Mouse (Mus musculus) forebrain, embryonic 12.5 days (tissue): ENCODE measurements at regions not wholly inside any gene's neighbourhood (a gene's known extent, or its start where the extent isn't known, plus 50 kb on each side); places are given as distances from the start of the nearest gene placed in this dataset.

Source experiments
- ATAC-seq: fragments of 200-750 bp; cut with Nextera tagmentation; 2 replicates; pipeline ENCODE4 v1.8.0; 2017; ENCODE audit warnings: moderate TSS enrichment; ENCODE audit not compliant: low FRiP score
- H3K27ac ChIP-seq: fragments of 300-500 bp; sonication (generic); 2 replicates; pipeline ENCODE4 v1.5.1; 2016; ENCODE audit warnings: mild to moderate bottlenecking
- H3K27me3 ChIP-seq: fragments of 300-500 bp; sonication (generic); 2 replicates; pipeline ENCODE4 v1.6.1; 2016; ENCODE audit warnings: mild to moderate bottlenecking
- H3K36me3 ChIP-seq: fragments of 300-500 bp; sonication (generic); replicated peaks from 2 replicates; pipeline ENCODE4 v1.6.1; 2016; ENCODE audit warnings: mild to moderate bottlenecking
- H3K4me1 ChIP-seq: fragments of 300-500 bp; sonication (generic); 2 replicates; pipeline ENCODE4 v1.6.1; 2016
- H3K4me2 ChIP-seq: fragments of 300-500 bp; sonication (generic); 2 replicates; pipeline ENCODE4 v1.6.1; 2016; ENCODE audit warnings: mild to moderate bottlenecking, moderate library complexity
- H3K4me3 ChIP-seq: fragments of 300-500 bp; sonication (generic); replicated peaks from 2 replicates; pipeline ENCODE4 v1.5.1; 2016; ENCODE audit warnings: mild to moderate bottlenecking
- H3K9ac ChIP-seq: fragments of 300-500 bp; sonication (generic); 2 replicates; pipeline ENCODE4 v1.6.1; 2016; ENCODE audit warnings: mild to moderate bottlenecking
- H3K9me3 ChIP-seq: fragments of 300-500 bp; sonication (generic); 2 replicates; pipeline ENCODE4 v1.6.1; 2016
- WGBS: fragments of 180-500 bp; shearing (Covaris S2); methylation state at CpG from one replicate; pipeline ENCODE4 v1.1.7; 2016; 5-methylcytosine and 5-hydroxymethylcytosine counted together

DNA sequence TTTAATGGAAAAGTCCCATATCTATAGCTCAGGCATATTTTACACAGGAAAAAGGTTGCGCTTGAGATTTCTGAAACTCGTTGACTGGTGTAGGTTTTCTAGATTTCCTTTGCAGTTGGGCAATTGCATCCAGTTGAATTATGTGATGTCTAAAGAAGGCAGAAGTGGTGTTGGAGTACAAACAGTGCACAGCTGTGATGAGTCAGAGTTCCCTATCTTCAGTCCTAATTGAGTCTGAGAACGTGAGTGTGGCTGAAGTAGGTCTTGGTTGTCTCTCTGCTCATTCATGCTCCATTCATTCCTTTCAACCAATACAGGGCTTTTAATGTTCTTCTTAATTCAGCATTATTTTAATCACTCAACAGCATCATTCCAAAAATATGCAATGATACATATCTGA is 142.9 kb upstream of the Dpyd start:
- Histone ChIP-seq H3K9me3 (no peaks in the 10 kb centered on the region), H3K4me1 (no peaks in the 10 kb centered on the region), H3K4me3 (no peak overlapping the region), H3K36me3 (no peaks in the 10 kb centered on the region), H3K27me3 (no peaks in the 10 kb centered on the region), H3K4me2 (no peak overlapping the region), H3K9ac (no peak overlapping the region), H3K27ac (no peak overlapping the region)
- ATAC-seq = no peak
- WGBS = 84% methylated on average over 3 of the region's 3 CpGs

DNA sequence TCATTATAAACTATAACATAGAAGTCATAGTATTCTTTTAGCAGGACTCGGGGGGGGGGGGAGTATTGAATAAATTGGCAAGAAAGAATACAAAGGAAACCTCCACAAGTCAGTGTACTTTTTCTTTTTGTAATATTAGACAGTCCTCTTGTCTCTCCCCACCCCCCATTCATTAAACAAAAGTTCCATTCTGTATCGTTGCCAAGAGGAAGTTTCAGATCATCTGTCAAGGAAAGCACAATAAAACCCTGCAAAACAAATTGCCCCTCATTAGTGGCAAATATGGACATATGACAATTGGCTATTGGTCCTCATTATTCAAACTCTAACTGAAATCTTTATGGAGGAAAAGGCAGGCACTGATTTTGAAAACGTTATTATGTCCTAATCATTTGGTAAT is 140.2 kb upstream of the Dpyd start:
- Histone ChIP-seq H3K36me3 (no peaks in the 10 kb centered on the region), H3K4me2 (no peak overlapping the region), H3K4me1 (peaks cover 7% of the 10 kb centered on the region), H3K27ac (no peak overlapping the region), H3K9ac (no peak overlapping the region), H3K4me3 (no peak overlapping the region), H3K9me3 (no peaks in the 10 kb centered on the region), H3K27me3 (no peaks in the 10 kb centered on the region; the same call in 1 of the 2 replicates)
- 36% methylated on average over 3 of the region's 3 CpGs for WGBS
- ATAC-seq = no peak

DNA sequence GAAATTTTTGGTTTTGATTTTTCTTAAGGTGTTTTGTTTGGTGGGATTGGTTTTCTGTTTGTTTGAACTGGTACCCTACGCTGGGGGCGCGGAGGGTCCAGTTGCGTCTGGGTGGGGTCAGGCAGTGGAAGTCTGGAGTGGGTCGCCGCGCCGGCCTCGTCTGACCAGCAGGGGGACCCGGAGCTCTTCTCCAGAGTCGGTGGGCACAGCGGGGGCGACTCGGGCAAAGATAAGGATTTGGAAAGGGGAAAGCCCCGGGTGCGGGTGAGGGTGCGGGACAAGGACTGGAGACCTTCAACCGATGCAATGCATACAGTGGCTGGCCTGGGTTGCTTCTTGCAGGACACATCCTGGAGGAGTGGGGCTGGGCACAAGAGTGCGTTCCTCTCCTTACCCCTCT is 136.2 kb upstream of the Dpyd start:
- Histone ChIP-seq H3K4me3 (peak overlapping the region; percentile 34), H3K27me3 (no peaks in the 10 kb centered on the region; the same call in 1 of the 2 replicates), H3K9ac (0 out of 2 replicates have a peak overlapping the region, but pooled peaks have one; percentile 12), H3K4me2 (peak overlapping the region; percentile 64), H3K9me3 (no peaks in the 10 kb centered on the region), H3K4me1 (peaks cover 17% of the 10 kb centered on the region), H3K27ac (no peak overlapping the region), H3K36me3 (no peaks in the 10 kb centered on the region)
- 4% methylated on average over 19 of the region's 19 CpGs for WGBS
- ATAC-seq = 0 out of 2 replicates have a peak, but pooled peaks have one; percentile 42

DNA sequence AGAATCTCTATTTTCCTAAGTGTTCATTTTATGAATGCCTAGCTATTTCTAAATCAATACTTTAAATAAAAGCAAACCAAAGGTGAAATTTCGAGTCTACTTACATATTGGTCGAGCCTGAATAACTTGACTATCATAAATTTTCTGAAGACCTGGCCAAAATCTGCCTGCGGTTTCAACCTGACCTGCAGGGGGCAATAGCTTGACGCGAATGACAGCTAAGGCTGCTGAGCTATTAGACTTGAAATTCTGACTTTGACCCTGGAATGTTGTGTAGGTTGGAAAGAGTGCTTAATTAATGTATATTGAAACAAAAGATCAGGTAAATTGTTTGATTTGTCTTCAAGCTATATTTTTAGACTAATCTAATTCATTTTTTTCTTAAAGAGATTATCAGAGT is 133.4 kb upstream of the Dpyd start:
- 4% methylated on average over 5 of the region's 5 CpGs for WGBS
- peaks cover 16% of the 10 kb centered on the region for H3K27me3 ChIP-seq

DNA sequence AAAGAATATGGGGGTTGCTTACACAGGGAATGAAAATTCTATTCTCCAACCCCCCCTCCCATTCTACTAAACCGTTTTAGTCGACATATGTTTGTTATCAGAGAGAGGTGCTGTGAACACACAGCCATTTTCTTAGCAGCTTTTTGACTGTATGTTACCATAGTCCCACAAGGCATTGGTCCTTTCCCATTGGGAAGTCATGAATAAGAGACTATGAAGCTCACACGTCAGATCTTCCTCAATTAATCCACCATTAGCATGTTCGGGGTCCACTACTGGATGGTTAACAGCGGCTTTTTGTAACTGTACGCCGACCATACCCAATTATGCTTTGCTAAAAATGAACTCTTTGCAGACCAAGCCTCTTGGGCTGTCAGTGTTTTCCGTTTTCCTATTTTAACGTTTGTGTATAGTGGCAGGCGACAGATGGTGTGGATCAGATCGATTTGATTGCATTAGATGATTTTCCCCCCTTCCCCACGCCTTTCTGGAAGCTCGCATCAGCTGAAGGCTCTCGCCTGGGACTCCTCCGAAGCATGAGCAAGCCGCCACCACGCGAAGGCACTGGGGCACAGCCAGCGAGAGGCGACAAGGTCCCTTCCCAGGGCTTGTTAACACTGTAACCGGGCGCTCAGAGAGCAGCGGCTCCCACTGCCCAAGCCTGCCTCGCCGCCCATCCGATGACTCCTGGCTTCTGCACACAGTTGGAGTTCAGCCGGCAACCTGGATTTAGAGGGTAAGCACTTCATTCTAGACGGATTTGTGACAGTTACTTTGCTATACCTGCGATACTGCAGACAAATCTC is 131.9 kb upstream of the Dpyd start:
- Histone ChIP-seq H3K36me3 (no peaks in the 10 kb centered on the region), H3K27ac (peak overlapping the region; percentile 91), H3K4me3 (peak overlapping the region; percentile 54), H3K9me3 (no peaks in the 10 kb centered on the region), H3K9ac (peak overlapping the region; percentile 63), H3K4me1 (peaks cover 26% of the 10 kb centered on the region), H3K4me2 (peak overlapping the region; percentile 94), H3K27me3 (peaks cover 25% of the 10 kb centered on the region)
- ATAC-seq = peak; percentile 67
- 5% methylated on average over 29 of the region's 29 CpGs for WGBS

More for the DNA sequence above, 133.4 kb upstream of the Dpyd start:
- Histone ChIP-seq H3K9ac (no peak overlapping the region), H3K27ac (no peak overlapping the region), H3K4me1 (peaks cover 17% of the 10 kb centered on the region), H3K4me3 (no peak overlapping the region), H3K9me3 (no peaks in the 10 kb centered on the region), H3K4me2 (no peak overlapping the region), H3K36me3 (no peaks in the 10 kb centered on the region)
- no peak for ATAC-seq

DNA sequence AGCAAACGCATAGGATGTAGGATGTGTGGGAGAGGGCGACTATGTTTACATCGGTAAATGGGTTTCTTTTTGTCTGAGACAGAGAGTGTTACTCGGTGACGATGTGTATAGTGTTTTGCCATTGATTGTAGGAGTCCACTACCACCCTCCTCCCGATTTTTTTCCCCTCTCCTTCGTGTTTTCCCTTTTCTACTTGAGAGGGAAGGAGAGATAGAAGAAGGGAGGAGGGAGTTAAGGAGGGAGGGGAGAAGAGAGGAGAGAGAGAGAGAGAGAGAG is 131.4 kb upstream of the Dpyd start:
- peak; percentile 11; the same call in 1 of the 2 replicates for ATAC-seq
- Histone ChIP-seq H3K27ac (peak overlapping the region; percentile 91), H3K4me1 (peaks cover 31% of the 10 kb centered on the region), H3K27me3 (peaks cover 30% of the 10 kb centered on the region), H3K4me2 (peak overlapping the region; percentile 94), H3K9ac (peak overlapping the region; percentile 63), H3K9me3 (no peaks in the 10 kb centered on the region), H3K4me3 (peak overlapping the region; percentile 54), H3K36me3 (no peaks in the 10 kb centered on the region)
- 0% methylated on average over 7 of the region's 7 CpGs for WGBS

DNA sequence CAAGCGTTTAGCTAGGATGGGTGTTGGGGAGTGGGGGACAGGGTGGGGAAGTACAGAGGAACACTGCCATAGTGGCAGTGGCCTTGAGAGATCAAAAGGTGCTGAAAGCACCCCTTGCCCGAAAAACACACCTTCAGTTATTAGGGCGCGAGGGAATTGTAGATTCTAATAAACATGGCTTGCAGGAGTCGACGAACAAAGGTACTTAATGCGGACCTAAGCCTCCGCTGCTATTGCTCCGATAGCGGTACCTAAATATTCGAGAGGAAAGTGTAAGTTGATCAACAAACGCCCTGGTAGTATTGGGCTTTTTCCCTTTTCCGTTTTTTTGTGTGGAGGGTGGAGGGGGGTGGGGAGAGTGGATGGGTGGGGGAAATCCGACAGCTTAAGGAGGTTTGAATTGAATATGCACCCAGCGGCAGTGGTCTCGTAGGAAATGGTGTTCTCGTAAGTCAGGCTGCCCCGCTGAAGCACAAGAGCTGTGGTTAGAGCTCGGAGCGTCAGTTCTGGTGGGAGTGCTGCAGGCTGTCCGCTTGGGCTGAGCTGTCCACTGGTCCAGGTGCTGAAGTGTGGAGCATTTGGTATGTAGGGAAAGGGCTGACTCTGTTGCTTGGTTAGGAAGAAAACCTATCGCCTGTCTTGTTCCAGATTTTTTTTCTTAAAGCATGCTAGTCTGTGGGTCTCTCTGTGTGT is 130.8 kb upstream of the Dpyd start:
- Histone ChIP-seq H3K27me3 (peaks cover 35% of the 10 kb centered on the region), H3K4me1 (peaks cover 26% of the 10 kb centered on the region), H3K9ac (peak overlapping the region; percentile 63), H3K9me3 (no peaks in the 10 kb centered on the region), H3K4me3 (peak overlapping the region; percentile 54), H3K4me2 (peak overlapping the region; percentile 94), H3K36me3 (no peaks in the 10 kb centered on the region), H3K27ac (peak overlapping the region; percentile 91)
- 2% methylated on average over 22 of the region's 22 CpGs for WGBS
- ATAC-seq = peak; percentile 55

DNA sequence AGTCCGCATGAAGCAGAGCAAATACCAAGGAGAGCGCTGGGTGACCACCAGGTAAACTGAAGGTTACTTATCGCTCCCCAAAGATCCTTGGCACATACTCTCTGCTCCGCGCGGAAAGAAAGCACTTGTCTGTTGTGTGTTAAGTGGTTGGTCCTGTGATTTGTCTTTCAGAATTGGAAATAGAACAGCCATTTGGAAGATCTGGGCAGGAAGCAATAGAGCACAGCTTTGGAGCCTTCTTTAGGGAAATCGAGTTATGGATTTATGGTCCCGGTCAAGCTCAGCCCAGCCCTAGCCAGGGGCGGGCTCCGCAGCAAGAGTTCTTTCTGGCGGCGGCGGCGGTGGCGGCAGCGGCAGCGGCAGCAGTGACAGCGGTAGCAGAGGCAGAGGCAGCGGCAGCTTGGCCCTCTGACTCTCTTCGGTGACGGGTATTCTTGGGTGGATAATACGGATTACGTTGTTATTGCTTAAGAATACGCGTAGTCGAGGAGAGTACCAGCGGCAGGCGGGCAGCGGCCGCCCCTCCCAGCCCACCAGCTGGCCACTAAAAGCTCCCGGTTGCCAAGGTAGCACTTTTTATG is 128.4 kb upstream of the Dpyd start:
- peak; percentile 21; the same call in 1 of the 2 replicates for ATAC-seq
- Histone ChIP-seq H3K27me3 (peaks cover 35% of the 10 kb centered on the region), H3K9me3 (no peaks in the 10 kb centered on the region), H3K36me3 (no peaks in the 10 kb centered on the region), H3K4me2 (peak overlapping the region; percentile 94), H3K4me3 (peak overlapping the region; percentile 54), H3K4me1 (peaks cover 24% of the 10 kb centered on the region), H3K27ac (peak overlapping the region; percentile 77), H3K9ac (peak overlapping the region; percentile 65)
- under 1% methylated on average over 31 of the region's 31 CpGs for WGBS

DNA sequence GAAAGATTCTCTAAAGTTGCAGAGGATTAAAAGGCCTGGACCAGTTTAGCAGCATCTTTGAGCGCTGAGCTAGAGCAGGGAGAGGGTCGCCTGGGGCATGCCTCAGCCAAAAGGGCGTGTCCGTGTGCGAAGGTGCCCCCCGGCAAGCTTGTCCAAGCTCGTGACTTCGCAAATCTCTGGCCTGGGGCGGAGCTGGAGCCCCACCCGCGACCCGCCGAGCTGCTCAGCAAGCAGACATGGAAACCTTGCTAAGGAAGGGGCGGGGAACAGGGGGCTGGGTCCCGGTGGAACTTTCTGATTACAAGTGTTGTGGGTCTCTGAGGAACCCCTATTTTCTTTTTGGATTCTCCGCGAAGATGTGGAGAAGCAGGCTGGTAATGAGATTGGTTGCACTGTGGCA is 127.6 kb upstream of the Dpyd start:
- Histone ChIP-seq H3K4me3 (peak overlapping the region; percentile 54), H3K27ac (peak overlapping the region; percentile 77), H3K27me3 (peaks cover 35% of the 10 kb centered on the region), H3K36me3 (no peaks in the 10 kb centered on the region), H3K4me2 (peak overlapping the region; percentile 94), H3K9ac (peak overlapping the region; percentile 65), H3K9me3 (no peaks in the 10 kb centered on the region), H3K4me1 (peaks cover 24% of the 10 kb centered on the region)
- peak; percentile 27; the same call in 1 of the 2 replicates for ATAC-seq
- under 1% methylated on average over 17 of the region's 17 CpGs for WGBS

DNA sequence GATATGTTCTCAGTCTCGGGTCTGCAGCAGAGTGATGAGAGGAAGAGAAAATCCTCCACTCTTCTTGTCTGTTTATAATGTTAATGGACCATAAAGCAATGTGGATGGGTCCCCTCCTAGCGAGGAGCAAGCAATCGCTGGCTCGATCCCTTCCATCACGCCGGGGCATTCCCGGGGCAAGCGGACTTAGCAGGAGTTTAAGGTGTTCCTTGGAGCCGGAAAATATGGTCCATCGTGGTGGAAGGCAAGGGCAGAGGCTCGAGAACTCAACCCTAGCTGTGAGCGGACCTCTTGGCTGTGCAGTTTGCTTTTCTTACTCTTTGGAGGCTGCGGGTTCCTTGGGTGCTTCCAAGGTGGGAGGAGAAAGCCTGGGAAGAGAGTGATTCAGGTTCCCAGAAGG is 127.1 kb upstream of the Dpyd start:
- Histone ChIP-seq H3K4me1 (peaks cover 23% of the 10 kb centered on the region), H3K9me3 (no peaks in the 10 kb centered on the region), H3K27me3 (peaks cover 35% of the 10 kb centered on the region), H3K27ac (peak overlapping the region; percentile 77; the same call in 1 of the 2 replicates), H3K9ac (peak overlapping the region; percentile 65), H3K4me2 (peak overlapping the region; percentile 94), H3K36me3 (no peaks in the 10 kb centered on the region), H3K4me3 (peak overlapping the region; percentile 54)
- 3% methylated on average over 13 of the region's 13 CpGs for whole genome bisulfite sequencing
- ATAC-seq = no peak

DNA sequence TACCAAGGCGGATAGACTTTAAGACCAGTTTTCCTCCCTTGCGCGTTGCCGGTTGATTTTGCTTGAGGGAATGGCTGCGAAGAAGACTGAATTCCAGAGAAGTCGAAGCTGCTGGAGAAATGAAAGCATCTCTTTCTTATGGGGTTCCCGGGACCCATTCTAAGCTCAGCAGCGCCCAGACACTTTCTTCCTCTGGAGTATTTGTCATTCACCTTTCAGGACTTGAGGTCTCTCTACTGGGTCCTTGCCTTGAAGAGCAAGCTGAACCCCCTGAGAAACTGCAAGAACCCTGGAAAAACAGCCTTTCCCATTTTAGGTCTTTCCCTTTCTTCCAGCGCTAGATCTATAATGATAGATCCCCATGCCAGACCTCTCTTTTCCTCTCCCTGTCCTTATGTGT is 126.7 kb upstream of the Dpyd start:
- Histone ChIP-seq H3K4me3 (peak overlapping the region; percentile 54), H3K4me2 (peak overlapping the region; percentile 94), H3K9ac (peak overlapping the region; percentile 65), H3K9me3 (no peaks in the 10 kb centered on the region), H3K27me3 (peaks cover 35% of the 10 kb centered on the region), H3K27ac (no peak overlapping the region), H3K4me1 (peaks cover 19% of the 10 kb centered on the region), H3K36me3 (no peaks in the 10 kb centered on the region)
- 7% methylated on average over 9 of the region's 9 CpGs for WGBS
- ATAC-seq = no peak

DNA sequence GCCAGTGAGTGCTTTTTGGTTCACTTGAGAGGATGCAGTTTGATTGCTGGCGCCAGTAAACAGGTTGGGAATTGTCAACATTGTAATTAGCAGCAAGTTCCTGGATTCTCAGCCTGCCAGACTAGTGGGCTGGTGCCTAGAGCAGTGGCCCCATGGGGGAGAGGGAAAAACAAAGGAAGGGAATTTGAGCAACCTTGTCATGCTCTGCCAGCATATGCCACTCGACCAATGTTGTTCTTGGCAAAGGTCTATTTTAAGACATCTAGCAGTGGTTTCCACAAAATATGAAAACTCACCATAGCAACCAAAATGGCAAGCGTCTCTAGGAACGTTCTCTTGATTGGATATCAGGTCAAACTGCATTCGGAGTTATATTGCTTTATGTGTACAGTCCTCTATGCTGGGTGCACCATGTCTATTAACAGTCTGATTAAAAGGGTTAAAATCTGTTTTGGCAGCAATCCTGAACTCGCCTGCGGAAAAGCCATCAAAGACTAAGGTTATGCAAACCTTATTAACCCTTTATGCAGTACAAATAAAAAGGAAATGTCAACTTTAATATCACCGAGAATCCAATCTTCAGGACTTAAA is 118.1 kb upstream of the Dpyd start:
- ATAC-seq = peak; percentile 84
- no peaks in the 10 kb centered on the region for H3K36me3 ChIP-seq
- no peak overlapping the region; the same call in 1 of the 2 replicates for H3K4me2 ChIP-seq
- WGBS = 40% methylated on average over 8 of the region's 8 CpGs
- no peaks in the 10 kb centered on the region for H3K9me3 ChIP-seq
- no peak overlapping the region for H3K9ac ChIP-seq
- no peak overlapping the region for H3K4me3 ChIP-seq
- H3K4me1 ChIP-seq = 0 out of 2 replicates have a peak, but pooled peaks cover 8% of the 10 kb centered on the region
- H3K27ac ChIP-seq = no peak overlapping the region
- no peaks in the 10 kb centered on the region for H3K27me3 ChIP-seq
